ENCODE assay signal across 18 mouse cellular contexts in the genomic region with DNA sequence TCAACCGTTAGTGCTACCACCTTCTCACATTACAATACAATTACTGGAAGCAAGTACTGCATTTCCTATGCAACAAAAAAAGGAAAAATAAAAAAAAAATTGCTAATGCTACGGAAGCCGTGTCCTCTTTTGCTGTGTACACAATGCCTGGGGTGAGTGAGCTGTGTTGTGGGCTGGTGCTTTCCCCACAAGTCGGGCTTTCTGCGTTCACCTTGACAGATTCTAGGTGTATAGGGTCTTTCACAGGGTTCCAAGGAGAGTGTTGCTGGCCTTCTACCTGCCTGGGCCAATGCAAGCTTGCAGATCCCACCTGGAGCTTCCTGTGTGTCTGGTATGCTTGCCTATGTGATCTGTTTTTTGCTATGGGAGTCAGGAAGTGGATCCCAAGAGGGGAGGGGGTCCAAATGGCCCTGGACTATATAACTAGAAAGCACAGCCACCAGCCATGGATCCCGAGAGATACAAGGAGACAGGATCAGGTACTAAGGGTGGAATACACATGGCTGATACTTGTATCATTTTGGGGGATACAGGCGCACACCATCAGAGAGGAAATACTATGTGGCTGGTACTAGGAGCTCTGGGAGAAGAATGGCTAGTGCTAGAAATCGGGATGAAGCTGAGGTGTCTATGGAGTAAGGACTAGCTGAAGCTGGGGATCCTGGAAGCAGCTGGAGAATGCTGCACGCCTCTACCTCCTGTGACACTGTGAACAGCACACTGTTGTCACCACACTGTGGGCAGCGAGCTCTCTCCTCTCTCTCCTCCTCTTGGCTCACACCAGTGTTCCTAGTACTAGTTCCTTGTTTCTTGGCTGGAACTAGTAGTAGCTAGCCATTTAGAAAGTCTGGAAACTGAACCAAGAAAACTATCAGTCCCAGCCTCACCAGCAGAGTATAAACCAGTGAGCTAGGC.
DNase-seq lines count a peak whose midpoint lies in the region; ATAC-seq and TF ChIP-seq lines count a peak whose summit lies in the region.
"Had no signal": no experiment of that assay in that cellular context is flagged by ENCODE, and none has a peak within 500 bp of the region (broad histone marks: within the 10 kb centered on the region; RNA-seq: fewer than 3 reads in every experiment).

No protein-coding gene starts in this region.

- H3K36me3 ChIP-seq in intestine, embryonic 14.5 days (ENCODE audit: control insufficient read depth, insufficient read depth, low read length): no peaks in the 10 kb centered on the region
- H3K36me3 ChIP-seq in intestine, embryonic 15.5 days: no peaks in the 10 kb centered on the region
- H3K36me3 ChIP-seq in forebrain, embryonic 15.5 days: no peaks in the 10 kb centered on the region
- H3K36me3 ChIP-seq: embryonic facial prominence, embryonic 13.5 days; hindbrain, embryonic 15.5 days had no signal

- H3K4me1 ChIP-seq in intestine, embryonic 14.5 days (replicated peaks; ENCODE audit: control insufficient read depth, insufficient read depth, low read length): no peaks in the 10 kb centered on the region
- H3K4me1 ChIP-seq in intestine, embryonic 15.5 days (replicated peaks): no peaks in the 10 kb centered on the region
- peaks cover 11% of the 10 kb centered on the region; the same call in 1 of the 2 replicates for H3K4me1 ChIP-seq in brown adipose tissue, adult 24 weeks (ENCODE audit: control insufficient read depth, insufficient read depth, insufficient read length, low read length)
- peaks cover 11% of the 10 kb centered on the region for H3K4me1 ChIP-seq in forebrain, embryonic 15.5 days
- H3K4me1 ChIP-seq: hindbrain, embryonic 15.5 days had no signal

- ATAC-seq in intestine, embryonic 14.5 days (replicated peaks; ENCODE audit: low FRiP score, low TSS enrichment, low read depth): no peak
- no peak for ATAC-seq in intestine, embryonic 15.5 days
- 0 out of 2 replicates have a peak, but pooled peaks have one; percentile 21 for ATAC-seq in forebrain, embryonic 15.5 days (replicated peaks)
- ATAC-seq in megakaryocyte progenitor cell, adult 5-6 weeks (replicated peaks; ENCODE audit: poor library complexity): peak; percentile 54
- ATAC-seq: Patski had no signal

- no peak overlapping the region for H3K4me2 ChIP-seq in intestine, embryonic 14.5 days (ENCODE audit: low read length)
- no peak overlapping the region for H3K4me2 ChIP-seq in intestine, embryonic 15.5 days (replicated peaks)
- H3K4me2 ChIP-seq in forebrain, embryonic 15.5 days (replicated peaks): no peak overlapping the region
- H3K4me2 ChIP-seq: embryonic facial prominence, embryonic 13.5 days; hindbrain, embryonic 15.5 days; liver, embryonic 11.5 days; lung, embryonic 14.5 days had no signal

- H3K9me3 ChIP-seq in intestine, embryonic 14.5 days (ENCODE audit: control insufficient read depth, low read length): no peaks in the 10 kb centered on the region
- no peaks in the 10 kb centered on the region for H3K9me3 ChIP-seq in intestine, embryonic 15.5 days
- H3K9me3 ChIP-seq in forebrain, embryonic 15.5 days: no peaks in the 10 kb centered on the region
- H3K9me3 ChIP-seq: embryonic facial prominence, embryonic 13.5 days; hindbrain, embryonic 15.5 days had no signal

- H3K4me3 ChIP-seq in intestine, embryonic 14.5 days (ENCODE audit: low read depth, low read length): no peak overlapping the region
- no peak overlapping the region for H3K4me3 ChIP-seq in intestine, embryonic 15.5 days (replicated peaks)
- no peak overlapping the region for H3K4me3 ChIP-seq in brown adipose tissue, adult 24 weeks (ENCODE audit: insufficient read depth, low read depth, low read length)
- H3K4me3 ChIP-seq in forebrain, embryonic 15.5 days: no peak overlapping the region
- no peak overlapping the region for H3K4me3 ChIP-seq in layer of hippocampus, adult 2 months
- H3K4me3 ChIP-seq: embryonic facial prominence, embryonic 13.5 days; hindbrain, embryonic 15.5 days had no signal

- no peak overlapping the region for H3K27ac ChIP-seq in intestine, embryonic 14.5 days (ENCODE audit: low read depth)
- H3K27ac ChIP-seq in intestine, embryonic 15.5 days: no peak overlapping the region
- H3K27ac ChIP-seq in brown adipose tissue, adult 24 weeks (replicated peaks; ENCODE audit: low read depth, low read length): peak overlapping the region; percentile 30; the same call in 1 of the 2 replicates
- 0 out of 2 replicates have a peak overlapping the region, but pooled peaks have one; percentile 25 for H3K27ac ChIP-seq in forebrain, embryonic 15.5 days (replicated peaks)
- no peak overlapping the region for H3K27ac ChIP-seq in layer of hippocampus, adult 2 months
- H3K27ac ChIP-seq: embryonic facial prominence, embryonic 13.5 days; hindbrain, embryonic 15.5 days; macrophage had no signal

- DNase-seq in intestine, embryonic 14.5 days (ENCODE audit: low spot score): peak; percentile 34
- DNase-seq in layer of hippocampus, adult 2 months (ENCODE audit: low spot score in 2 of 2): no peak
- DNase-seq in Muller cell, postnatal 12 days (ENCODE audit: inconsistent ontology term): no peak
- DNase-seq: cerebellum, adult 11 months; cerebellum, postnatal 36 days; gastrocnemius, postnatal 25 days; kidney, adult 9 months; lung, embryonic 14.5 days had no signal

- TF ChIP-seq CTCF in layer of hippocampus, adult 2 months (conservative IDR thresholded peaks at IDR 0.05): no peak

- WGBS in intestine, embryonic 14.5 days: 82% methylated on average over 10 of the region's 10 CpGs
- whole genome bisulfite sequencing in intestine, embryonic 15.5 days: 84% methylated on average over 10 of the region's 10 CpGs
- 47% methylated on average over 10 of the region's 10 CpGs for WGBS in forebrain, embryonic 15.5 days

- H3K9ac ChIP-seq in intestine, embryonic 14.5 days (ENCODE audit: low read length): no peak overlapping the region
- no peak overlapping the region for H3K9ac ChIP-seq in intestine, embryonic 15.5 days
- H3K9ac ChIP-seq in forebrain, embryonic 15.5 days (replicated peaks): no peak overlapping the region
- H3K9ac ChIP-seq: embryonic facial prominence, embryonic 13.5 days; hindbrain, embryonic 15.5 days; lung, embryonic 14.5 days had no signal

- no peaks in the 10 kb centered on the region for H3K27me3 ChIP-seq in intestine, embryonic 14.5 days (replicated peaks; ENCODE audit: control insufficient read depth, insufficient read depth, low read length)
- H3K27me3 ChIP-seq in intestine, embryonic 15.5 days (replicated peaks): no peaks in the 10 kb centered on the region
- H3K27me3 ChIP-seq in forebrain, embryonic 15.5 days: no peaks in the 10 kb centered on the region
- H3K27me3 ChIP-seq: CH12.LX; embryonic facial prominence, embryonic 13.5 days; hindbrain, embryonic 15.5 days; Patski had no signal

Comparison
In these comparisons a context has a peak if more than half of its experiments do, and no peak if none do; other contexts are left out.
1. ATAC-seq: peak in forebrain, embryonic 15.5 days (single experiment) and megakaryocyte progenitor cell, adult 5-6 weeks (single experiment); none in intestine, embryonic 14.5 days (single experiment) and intestine, embryonic 15.5 days (single experiment).
2. H3K27ac ChIP-seq: peak in brown adipose tissue, adult 24 weeks (single experiment) and forebrain, embryonic 15.5 days (single experiment); none in intestine, embryonic 14.5 days (single experiment), intestine, embryonic 15.5 days (single experiment) and layer of hippocampus, adult 2 months (single experiment).